Mouse (Mus musculus): ENCODE data around the gene Nfe2l3.
"Not testable (repeated sequence)": the region's sequence is repeated elsewhere in the genome, so short reads cannot be mapped to it uniquely, and the experiment has no call there.

DNA sequence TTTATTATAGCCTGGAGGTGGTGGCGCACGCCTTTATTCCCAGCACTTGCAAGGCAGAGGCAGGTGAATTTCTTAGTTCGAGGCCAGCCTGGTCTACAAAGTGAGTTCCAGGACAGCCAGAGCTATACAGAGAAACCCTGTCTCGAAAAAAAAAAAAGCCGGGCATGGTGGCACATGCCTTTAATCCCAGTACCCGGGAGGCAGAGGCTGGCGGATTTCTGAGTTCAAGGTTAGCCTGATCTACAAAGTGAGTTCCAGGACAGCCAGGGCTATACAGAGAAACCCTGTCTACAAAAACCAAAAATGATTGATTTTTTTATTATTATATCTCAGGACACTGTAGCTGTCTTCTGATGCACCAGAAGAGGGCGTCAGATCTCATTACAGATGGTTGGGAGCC lies 52.1 kb downstream of the Nfe2l3 start:
- not testable (repeated sequence) for TF ChIP-seq CTCF (IDR thresholded peaks at IDR 0.05; ENCODE audit: low read depth, low read length); POLR2A (IDR thresholded peaks at IDR 0.05; ENCODE audit: borderline replicate concordance, low read depth, low read length)

Measured in bone marrow macrophage, adult 2 months (primary cell).